Mouse (Mus musculus) hindbrain, embryonic 11.5 days (tissue): ENCODE measurements around the gene Gm20767. TPM values are rescaled to one million over a fixed set of nuclear protein-coding genes. Genes with fewer than 3 reads are reported as not detected.
"Not testable (repeated sequence)": the region's sequence is repeated elsewhere in the genome, so short reads cannot be mapped to it uniquely, and the experiment has no call there.

Experiments used
- ATAC-seq: fragments of 200-750 bp; cut with Nextera tagmentation; 2 replicates; pipeline ENCODE4 v1.8.0; 2017; ENCODE audit warnings: mild to moderate bottlenecking, moderate TSS enrichment, moderate library complexity; ENCODE audit not compliant: low FRiP score
- DNase-seq: peaks from one replicate; pipeline ENCODE4 v3.0.0-alpha.2; 2015; ENCODE audit warnings: low spot score
- H3K27ac ChIP-seq: fragments of 300-500 bp; sonication (generic); 2 replicates; pipeline ENCODE4 v1.5.1; 2014; ENCODE audit warnings: mild to moderate bottlenecking, low read depth, low read length
- H3K27me3 ChIP-seq: fragments of 300-500 bp; sonication (generic); 2 replicates; pipeline ENCODE4 v1.6.1; 2014; ENCODE audit warnings: mild to moderate bottlenecking, low read length, moderate library complexity, mixed read lengths; ENCODE audit not compliant: control insufficient read depth, insufficient read depth
- H3K36me3 ChIP-seq: fragments of 300-500 bp; sonication (generic); 2 replicates; pipeline ENCODE4 v1.6.1; 2014; ENCODE audit warnings: mild to moderate bottlenecking, low read length, moderate library complexity, mixed read lengths; ENCODE audit not compliant: control insufficient read depth, insufficient read depth
- H3K4me1 ChIP-seq: fragments of 300-500 bp; sonication (generic); replicated peaks from 2 replicates; pipeline ENCODE4 v1.6.1; 2014; ENCODE audit warnings: low read length, mixed read lengths; ENCODE audit not compliant: control insufficient read depth, insufficient read depth
- H3K4me2 ChIP-seq: fragments of 300-500 bp; sonication (generic); replicated peaks from 2 replicates; pipeline ENCODE4 v1.6.1; 2014; ENCODE audit warnings: mild to moderate bottlenecking, low read depth, low read length
- H3K4me3 ChIP-seq: fragments of 300-500 bp; sonication (generic); 2 replicates; pipeline ENCODE4 v1.5.1; 2014; ENCODE audit warnings: low read depth, low read length
- H3K9ac ChIP-seq: fragments of 300-500 bp; sonication (generic); 2 replicates; pipeline ENCODE4 v1.6.1; 2014; ENCODE audit warnings: low read depth, low read length
- H3K9me3 ChIP-seq: fragments of 300-500 bp; sonication (generic); 2 replicates; pipeline ENCODE4 v1.6.1; 2016; ENCODE audit warnings: low read length; ENCODE audit not compliant: control insufficient read depth
- WGBS: fragments of 180-500 bp; shearing (Covaris S2); extraction: QIAGEN DNeasy Blood & Tissue Kit; methylation state at CpG from one replicate; pipeline ENCODE4 v1.1.7; 2014; 5-methylcytosine and 5-hydroxymethylcytosine counted together
- polyA plus RNA-seq: library from polyadenylated mRNA; unstranded; fragments of >200 nt; fragmentation: Nextera tagmentation; extraction: Ambion mirVana; gene quantifications from 2 replicates; pipeline ENCODE4 v1.2.1, GENCODE M21; 2014

Gene Gm20767
- polyA plus RNA-seq, 1 experiment from 2014 or later, result not detected

DNA sequence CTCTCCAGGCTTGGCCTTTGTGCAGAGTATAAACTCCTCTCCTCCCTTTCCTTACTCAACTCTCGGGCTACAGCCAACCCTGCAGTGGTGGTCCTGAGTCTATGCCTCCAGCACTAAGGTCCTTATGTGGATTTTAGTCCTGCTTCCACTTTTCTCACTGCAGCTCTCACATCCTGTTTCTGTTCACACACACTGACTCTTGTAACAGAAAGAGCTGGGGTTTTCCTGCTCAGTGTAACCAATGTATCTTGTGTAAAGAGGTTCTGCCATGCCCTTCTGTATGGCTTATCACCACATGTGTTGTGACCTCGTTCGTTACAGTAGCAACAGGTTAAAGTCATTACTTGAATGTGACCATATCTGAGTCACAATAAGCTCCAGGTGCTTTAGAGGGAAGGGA lies 10.5 kb downstream of the Gm20767 start:
- not testable (repeated sequence) for H3K36me3 ChIP-seq, H3K4me2 ChIP-seq, DNase-seq, H3K9ac ChIP-seq, H3K4me3 ChIP-seq, ATAC-seq, H3K27me3 ChIP-seq, H3K9me3 ChIP-seq, H3K27ac ChIP-seq, H3K4me1 ChIP-seq
- WGBS, result 62% methylated on average over 3 of the region's 3 CpGs

DNA sequence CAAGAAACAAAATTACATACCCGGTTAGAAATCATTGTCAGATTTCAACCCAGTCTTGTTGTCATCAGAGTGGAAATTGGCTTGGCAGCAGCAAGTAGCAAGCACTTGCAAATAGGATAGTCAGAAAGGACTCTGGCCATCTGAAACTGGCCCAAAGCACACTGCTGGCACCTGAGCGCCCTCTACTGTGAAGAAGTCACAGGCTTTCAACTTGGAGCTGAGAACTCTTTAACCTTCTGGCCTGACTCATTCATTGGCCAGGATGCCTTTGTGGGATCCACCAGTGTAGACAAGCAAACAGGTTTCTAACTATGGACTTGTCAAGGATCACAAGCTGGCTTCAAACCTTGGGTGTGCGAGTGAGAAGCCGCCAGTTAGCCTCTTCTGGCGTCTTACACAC lies 28.3 kb downstream of the Gm20767 start:
- not testable (repeated sequence) for H3K36me3 ChIP-seq, H3K4me2 ChIP-seq, DNase-seq, H3K9me3 ChIP-seq, H3K27me3 ChIP-seq, H3K4me1 ChIP-seq, H3K9ac ChIP-seq, H3K27ac ChIP-seq, ATAC-seq, H3K4me3 ChIP-seq
- WGBS, result 53% methylated on average over 5 of the region's 5 CpGs

DNA sequence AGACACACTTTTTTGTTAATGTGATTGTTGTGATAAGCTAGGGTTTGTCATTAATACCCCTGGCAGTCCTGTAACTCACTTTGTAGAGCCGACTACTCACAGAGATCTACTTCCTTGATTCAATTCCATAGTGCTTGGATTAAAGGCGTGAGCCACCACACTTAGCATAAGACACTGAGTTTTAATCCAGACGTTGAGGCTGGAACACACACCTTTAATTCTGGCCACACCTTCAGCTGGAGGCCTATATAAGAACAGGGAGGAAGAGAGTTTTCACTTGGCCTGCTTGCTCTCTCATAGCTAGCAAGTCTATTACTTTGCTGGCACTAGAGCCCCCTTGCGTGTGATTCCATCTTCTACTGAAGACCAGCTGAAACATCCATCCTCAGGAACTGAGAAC lies 32.1 kb downstream of the Gm20767 start, which contains the start of gene Gm21818:
Gm21818 (plus strand) TSS at position 301 of the 400 bp plus-strand sequence.
- not testable (repeated sequence) for ATAC-seq
- 81% methylated on average over 4 of the region's 4 CpGs for WGBS

DNA sequence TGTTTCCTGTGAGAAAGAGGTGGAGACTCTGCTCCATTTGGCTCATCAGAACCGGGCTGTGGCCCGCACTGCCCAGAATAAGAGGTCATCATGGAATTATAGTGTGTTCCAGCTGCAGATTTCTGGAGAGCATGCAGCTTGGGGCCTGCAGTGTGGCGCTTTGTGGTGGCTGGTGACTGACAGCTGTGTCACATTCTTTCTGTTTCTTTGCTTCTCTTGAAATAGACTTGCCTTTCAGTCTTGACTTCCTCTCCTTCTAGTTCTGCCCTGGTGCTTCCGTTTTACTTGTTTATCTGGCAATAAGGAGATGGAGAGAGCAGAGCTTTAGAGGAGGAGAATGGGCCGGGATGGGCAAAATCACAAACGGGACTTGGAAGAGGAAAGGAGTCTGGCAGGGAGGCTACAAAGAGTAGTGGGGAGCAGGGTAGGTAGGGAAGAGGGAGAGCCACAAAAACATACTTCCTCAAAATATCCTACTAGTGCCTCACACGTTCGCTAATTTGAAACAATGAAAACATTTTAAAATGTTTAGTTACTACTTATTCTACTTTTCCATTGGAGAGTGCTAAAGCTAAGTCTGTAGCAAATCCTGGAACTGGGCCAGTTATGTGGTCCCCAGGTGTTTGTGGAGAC lies 56.3 kb downstream of the Gm20767 start:
- not testable (repeated sequence) for H3K4me1 ChIP-seq, H3K27me3 ChIP-seq, H3K4me2 ChIP-seq, H3K27ac ChIP-seq, H3K9me3 ChIP-seq, H3K36me3 ChIP-seq, DNase-seq, H3K4me3 ChIP-seq, ATAC-seq, H3K9ac ChIP-seq
- WGBS, result 84% methylated on average over 7 of the region's 8 CpGs

More for the DNA sequence above, 32.1 kb downstream of the Gm20767 start, which contains the start of gene Gm21818:
- not testable (repeated sequence) for H3K27me3 ChIP-seq, H3K4me1 ChIP-seq, H3K4me3 ChIP-seq, H3K4me2 ChIP-seq, H3K9ac ChIP-seq, DNase-seq, H3K27ac ChIP-seq, H3K36me3 ChIP-seq, H3K9me3 ChIP-seq

Other genes starting within 250 kb of the Gm20767 start
- not detected in 2 replicates for gene Tcstv1, start 245.5 kb upstream of the Gm20767 start, polyA plus RNA-seq
- gene Gm21761, start 211.0 kb upstream of the Gm20767 start, polyA plus RNA-seq, result not detected in 2 replicates
- gene B020031M17Rik, start 189.4 kb upstream of the Gm20767 start, polyA plus RNA-seq, result not detected in 2 replicates
- not detected in 2 replicates for gene Gm36079, start 113.2 kb upstream of the Gm20767 start, polyA plus RNA-seq
- not detected in 2 replicates for gene Gm21188, start 88.1 kb upstream of the Gm20767 start, polyA plus RNA-seq
- gene Gm21818, start 32.2 kb downstream of the Gm20767 start, polyA plus RNA-seq, result not detected in 2 replicates
- not detected in 2 replicates for gene Gm21762, start 75.7 kb downstream of the Gm20767 start, polyA plus RNA-seq
- not detected in 2 replicates for gene Gm21731, start 98.9 kb downstream of the Gm20767 start, polyA plus RNA-seq
- not detected in 2 replicates for gene AF067061, start 122.9 kb downstream of the Gm20767 start, polyA plus RNA-seq
- 0.11 and 0.13 TPM in 2 replicates for gene BC147527, start 160.1 kb downstream of the Gm20767 start, polyA plus RNA-seq
- gene Tcstv3, start 176.6 kb downstream of the Gm20767 start, polyA plus RNA-seq, result not detected in 2 replicates